Mouse (Mus musculus) thymus, postnatal 0 days (tissue): ENCODE measurements around the gene Ces2c. TPM values are rescaled to one million over a fixed set of nuclear protein-coding genes. Genes with fewer than 3 reads are reported as not detected.
"Not testable (repeated sequence)": the region's sequence is repeated elsewhere in the genome, so short reads cannot be mapped to it uniquely, and the experiment has no call there.

Experiments
- DNase-seq: peaks from one replicate; pipeline ENCODE4 v3.0.0-alpha.2; 2015; ENCODE audit warnings: low spot score
- polyA plus RNA-seq: library from polyadenylated mRNA; unstranded; fragments of >200 nt; fragmentation: Nextera tagmentation; extraction: Ambion mirVana; gene quantifications from 2 replicates; pipeline ENCODE4 v1.2.1, GENCODE M21; 2015

Gene Ces2c
- 0.49 and 0.56 TPM in 2 replicates for polyA plus RNA-seq

DNA sequence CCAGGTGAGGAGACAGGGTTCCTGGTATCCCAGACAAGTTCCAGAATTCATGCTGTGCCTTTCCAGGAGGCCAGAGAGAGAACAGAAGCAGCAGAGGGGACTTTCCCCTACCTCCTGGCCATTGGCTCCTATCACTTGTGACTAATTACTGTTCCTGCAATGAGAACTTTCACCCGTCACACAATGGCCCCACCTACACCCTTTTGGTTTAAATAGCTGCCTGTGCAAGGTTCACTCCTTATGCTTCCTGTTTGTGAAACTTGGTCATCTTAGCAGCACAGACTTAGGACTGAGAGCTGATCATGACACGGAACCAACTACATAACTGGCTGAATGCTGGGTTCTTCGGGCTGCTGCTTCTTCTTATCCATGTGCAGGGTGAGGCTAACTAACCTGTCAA, at the start of gene Ces2c:
TSS of gene Ces2c (plus strand) at position 238 of the 400 bp plus-strand sequence.
- no peak for DNase-seq

DNA sequence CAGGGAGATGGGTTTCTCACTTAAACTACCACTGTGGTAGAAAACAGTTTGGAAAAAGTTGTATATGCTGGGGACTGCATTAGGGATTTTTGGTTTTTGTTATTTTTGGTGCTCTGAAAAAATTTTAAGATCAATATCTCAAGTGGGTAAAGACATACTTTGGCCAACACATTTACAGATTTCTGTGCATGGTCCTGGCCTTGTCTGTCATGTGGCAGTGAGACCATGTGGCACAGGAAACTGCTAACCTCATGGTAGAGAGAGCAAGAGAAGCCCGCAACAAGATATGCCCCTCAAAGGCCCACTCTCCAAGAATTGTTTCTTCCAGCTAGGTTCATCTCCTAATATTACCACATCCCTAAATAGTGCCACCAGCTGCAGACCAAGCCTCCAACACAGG, 47.5 kb upstream of the Ces2c start:
- DNase-seq, result no peak

DNA sequence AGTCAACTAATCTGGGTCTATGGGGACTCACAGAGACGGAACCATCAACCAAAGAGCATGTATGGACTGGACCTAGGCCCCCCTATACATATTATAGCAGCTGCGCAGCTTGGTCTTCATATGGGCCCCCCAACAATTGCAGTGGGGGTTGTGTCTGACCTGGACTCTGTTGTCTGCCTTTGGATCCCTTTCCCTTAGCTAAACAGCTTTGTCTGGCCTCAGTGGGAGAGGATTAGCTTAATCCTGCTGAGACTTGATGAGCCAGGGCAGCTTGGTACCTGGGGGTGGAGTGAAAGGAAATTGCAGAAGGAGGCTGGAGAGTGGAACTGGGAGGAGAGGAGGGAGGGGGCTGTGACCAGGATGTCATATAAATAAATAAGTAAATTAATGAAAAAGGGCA, 40.7 kb upstream of the Ces2c start:
- DNase-seq, result no peak

DNA sequence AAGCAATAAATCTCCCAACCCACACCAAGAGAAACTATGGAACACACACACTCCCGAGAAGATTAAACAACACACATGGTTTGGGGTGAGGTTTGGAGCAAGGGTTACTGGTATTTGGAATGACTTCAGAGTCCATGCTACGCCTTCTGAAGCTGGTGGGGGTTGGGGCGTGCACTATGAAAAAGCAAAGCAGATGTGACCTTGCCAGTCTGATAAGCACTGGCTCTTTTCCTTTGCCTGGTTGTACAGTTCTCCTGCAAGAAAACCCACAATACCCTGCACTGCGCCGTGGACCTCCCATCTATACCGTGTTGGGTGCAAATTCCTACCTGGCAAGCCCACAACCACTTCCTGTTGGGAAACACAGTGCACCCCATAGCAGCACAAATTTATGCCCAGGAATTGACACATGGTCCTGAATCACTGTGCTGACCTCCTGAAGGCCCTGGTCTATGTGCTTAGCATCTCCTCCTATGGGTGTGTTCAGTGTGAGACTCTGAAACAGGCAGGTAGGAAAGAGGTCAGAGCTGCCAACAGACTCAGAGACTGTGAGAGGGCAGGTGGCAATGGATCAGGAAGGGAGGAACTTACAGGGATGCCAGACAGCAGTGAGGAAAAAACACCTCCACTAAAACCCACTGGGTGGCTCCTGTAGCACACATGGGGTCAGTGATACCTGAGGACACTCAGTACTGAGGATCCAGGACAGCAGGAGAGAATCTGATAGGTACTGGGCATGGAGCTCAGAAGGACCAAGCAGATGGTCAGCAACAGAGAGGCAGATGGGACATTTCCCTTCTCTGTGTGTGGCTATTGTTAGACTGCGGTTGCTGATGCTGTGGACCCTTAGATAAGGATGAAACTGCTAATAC, 38.1 kb upstream of the Ces2c start:
- DNase-seq, result no peak

DNA sequence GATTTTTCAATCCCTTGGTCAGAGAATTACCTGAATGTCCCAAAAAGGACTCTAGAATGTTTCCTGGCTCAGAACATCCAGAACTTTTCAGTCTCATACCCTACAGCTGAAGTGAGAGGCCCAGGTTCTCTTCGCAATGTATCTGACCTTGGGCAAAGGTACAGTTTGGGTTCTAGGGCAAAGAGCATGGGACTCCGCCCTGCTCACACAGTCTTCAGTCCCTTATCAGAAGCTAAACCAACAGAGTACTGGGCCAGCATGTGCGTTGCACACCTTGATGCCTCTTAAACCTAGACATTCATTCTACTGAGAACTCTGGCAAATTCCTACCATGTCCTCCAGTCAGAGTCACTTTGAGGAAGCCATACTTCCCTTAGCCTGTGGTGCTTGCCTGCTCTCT, 37.4 kb upstream of the Ces2c start:
- DNase-seq, result no peak

DNA sequence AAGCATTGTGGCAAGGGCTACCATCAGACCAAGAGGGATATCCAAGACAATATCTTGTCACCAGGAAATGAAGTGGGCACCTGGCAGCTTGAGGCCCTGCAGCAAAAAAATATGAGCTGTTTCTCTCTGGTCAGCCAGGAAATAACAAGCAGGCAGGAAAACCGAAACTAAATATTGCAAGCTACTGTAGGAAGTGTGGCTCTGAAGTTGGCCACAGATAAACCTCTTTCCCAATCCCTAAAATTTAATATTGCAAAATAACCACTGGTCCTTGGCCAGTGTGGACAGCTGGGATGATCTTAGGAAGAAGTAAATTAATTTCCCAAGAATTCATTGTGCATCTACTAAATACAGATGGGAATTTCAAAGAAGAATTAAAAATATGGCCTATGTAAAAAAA, 20.0 kb upstream of the Ces2c start:
- DNase-seq, result no peak

DNA sequence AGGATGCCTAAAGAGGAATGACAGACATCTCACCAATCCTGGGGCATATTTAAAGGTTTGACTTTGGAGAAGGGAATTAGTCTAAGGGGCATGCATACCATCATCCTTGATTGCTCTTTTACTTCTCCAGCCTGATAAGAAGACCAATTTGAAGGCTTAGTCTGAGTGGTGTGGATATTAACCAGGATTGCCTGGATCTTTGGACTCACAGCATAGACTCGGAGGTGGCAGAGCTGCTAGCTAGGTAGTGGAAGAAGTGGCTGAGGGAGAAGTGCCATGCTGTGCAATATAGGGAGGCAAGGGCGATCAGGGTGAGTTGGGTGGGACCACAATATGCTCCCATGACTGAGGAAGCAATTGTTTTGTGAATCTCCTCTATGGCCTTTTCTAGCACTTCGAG, 18.6 kb upstream of the Ces2c start:
- no peak for DNase-seq

DNA sequence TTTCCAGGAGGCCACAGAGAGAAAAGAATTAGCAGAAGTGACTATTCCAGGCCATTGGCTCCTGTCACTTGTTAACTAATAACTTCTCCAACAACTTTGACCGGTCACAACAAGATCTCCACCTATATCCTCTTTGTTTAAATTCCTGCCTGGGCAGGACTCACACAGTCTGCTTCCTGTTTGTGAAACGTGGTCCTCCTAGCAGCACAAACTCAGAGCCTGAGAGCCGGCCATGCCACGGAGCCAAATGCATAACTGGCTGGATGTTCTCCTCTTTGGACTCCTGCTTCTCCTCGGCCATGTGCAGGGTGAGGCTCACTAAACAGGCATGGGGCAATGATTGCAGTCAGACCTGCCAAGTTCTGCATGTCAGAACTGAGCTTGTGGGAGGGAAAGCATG, 15.4 kb upstream of the Ces2c start, which contains the start of gene Ces2b:
TSS of gene Ces2b (plus strand) at position 133 of the 400 bp plus-strand sequence.
- DNase-seq, result no peak

DNA sequence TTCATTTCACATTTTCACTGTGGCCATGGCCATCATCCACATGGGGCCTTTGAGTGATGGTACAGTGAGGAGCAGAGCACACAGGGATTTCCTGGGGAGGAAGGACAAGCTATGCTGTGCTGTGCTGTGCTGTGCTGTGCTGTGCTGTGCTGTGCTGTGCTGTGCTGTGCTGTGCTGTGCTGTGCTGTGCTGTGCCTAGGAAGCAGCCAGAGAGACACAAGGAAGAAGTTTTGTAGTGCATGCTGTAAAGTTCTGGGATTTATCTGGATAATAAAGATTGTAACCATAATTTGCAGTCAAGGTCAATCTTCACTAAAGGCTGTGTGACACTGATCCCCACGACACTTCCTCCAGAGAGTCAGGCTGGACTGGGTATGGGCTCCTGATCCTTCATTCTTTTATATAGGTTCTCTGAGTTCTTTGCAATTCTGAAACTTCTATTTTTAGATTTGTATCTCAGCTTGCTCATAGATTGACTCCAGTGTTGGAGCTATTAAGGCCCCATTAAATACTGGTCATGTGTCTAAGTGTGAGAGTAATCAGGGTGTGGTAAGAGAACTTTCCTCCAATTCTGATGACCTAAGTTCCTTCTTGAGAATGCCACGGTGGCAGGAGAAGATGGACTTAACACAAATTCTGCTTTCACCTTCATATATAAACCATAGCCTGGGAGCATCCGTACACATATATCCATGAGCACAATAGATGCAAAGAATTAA, 5.3 kb upstream of the Ces2c start:
- no peak for DNase-seq

DNA sequence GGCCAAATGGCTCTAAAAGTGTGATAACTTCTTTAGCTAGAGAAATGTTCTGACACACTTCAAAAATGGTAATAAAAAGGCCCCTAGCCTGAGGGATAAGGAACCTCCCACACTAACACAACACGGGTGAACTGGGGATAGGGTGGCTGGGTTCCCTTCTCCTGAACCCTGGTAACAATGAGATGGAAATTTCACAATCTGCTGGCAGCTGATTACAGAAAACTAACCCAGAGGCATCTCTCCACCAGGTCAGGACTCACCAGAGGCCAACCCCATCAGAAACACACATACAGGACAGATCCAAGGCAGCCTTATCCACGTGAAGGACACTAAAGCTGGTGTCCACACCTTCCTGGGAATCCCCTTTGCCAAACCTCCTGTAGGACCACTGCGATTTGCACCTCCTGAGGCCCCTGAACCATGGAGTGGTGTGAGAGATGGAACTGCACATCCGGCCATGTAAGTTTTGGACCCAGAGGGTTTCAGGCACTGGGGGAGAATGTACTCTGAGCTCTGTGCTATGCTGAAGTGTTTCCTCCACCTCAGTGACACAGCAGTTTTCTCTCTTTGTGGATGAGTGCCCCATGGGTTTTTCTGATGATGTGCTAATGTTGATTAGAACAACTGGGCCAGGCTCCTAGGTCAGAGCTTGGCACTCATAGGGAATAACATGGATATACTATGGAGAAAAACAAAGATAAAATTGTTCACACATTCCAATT, 1.0 kb downstream of the Ces2c start:
- no peak for DNase-seq

DNA sequence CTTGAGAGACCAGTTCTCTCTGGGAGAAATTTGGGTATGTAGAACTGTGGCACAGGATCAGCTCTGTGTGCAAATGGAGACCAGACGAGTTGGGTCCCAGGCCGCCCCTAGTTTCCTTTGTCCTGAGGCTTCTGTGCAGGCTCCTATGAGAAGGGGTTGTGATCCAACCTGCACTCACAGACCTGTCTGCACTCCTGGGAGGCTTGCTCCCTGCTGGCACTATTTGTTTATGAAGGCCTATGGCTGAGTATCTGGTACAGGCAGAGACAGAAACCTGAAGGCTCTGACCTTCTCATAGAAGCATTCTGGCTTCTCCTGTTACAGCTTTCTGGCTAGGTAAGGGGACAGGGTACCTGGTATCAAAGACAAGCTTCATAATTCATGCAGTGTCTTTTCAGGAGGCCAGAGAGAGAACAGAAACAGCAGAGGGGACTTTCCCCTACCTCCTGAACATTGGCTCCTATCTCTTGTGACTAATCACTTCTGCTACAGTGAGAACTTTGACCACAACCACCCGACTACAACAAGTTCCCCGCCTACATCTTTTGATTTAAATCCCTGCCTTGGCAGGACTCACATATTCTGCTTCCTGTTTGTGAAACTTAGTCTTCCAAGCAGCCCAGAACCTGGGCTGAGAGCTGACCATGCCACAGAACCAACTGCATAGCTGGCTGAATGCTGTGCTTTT, 20.1 kb downstream of the Ces2c start:
- DNase-seq, result not testable (repeated sequence)

DNA sequence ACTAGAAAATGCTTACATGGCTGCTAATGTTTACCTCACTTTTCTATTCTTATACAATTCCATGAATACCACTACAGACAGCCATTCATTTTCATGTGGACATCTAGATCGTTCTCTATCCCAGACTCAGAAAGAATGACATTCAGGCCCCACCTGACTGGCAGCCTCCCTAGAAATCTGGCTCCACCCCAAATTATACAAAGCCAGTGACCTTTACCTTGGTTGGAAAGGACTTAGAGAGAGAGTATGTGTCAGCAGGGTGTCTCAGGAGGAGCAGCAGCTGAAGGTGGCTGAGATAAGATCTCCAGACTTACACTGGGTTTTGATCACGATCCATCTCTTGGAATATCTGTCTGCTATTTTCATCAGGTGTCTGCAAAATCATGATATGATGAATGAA, 22.0 kb downstream of the Ces2c start:
- DNase-seq, result not testable (repeated sequence)

DNA sequence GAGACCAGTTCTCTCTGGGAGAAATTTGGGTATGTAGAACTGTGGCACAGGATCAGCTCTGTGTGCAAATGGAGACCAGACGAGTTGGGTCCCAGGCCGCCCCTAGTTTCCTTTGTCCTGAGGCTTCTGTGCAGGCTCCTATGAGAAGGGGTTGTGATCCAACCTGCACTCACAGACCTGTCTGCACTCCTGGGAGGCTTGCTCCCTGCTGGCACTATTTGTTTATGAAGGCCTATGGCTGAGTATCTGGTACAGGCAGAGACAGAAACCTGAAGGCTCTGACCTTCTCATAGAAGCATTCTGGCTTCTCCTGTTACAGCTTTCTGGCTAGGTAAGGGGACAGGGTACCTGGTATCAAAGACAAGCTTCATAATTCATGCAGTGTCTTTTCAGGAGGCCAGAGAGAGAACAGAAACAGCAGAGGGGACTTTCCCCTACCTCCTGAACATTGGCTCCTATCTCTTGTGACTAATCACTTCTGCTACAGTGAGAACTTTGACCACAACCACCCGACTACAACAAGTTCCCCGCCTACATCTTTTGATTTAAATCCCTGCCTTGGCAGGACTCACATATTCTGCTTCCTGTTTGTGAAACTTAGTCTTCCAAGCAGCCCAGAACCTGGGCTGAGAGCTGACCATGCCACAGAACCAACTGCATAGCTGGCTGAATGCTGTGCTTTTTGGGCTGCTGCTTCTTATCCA, 39.5 kb downstream of the Ces2c start:
- DNase-seq, result not testable (repeated sequence)

DNA sequence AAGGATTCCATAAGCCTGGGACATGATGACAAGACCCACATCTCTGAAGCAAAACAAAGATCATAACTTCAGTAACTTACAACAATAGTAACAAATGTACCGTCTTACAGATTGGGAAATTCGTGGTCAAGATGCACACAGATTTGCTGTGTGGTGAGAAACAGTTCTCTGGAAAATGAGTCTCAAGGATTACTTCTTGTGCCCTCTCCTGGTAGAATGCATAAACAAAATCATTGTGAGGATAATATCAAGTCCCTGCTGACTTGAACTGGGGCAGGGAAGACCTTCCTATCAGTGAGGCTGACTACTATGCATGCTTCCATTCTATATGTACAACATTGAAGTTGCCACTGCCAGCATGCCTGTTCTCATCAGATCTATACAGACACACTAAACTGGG, 54.9 kb downstream of the Ces2c start:
- no peak for DNase-seq

Other genes starting within 250 kb of the Ces2c start
- gene Cdh16, start 222.7 kb upstream of the Ces2c start, polyA plus RNA-seq, result 0.17 and 0.23 TPM in 2 replicates
- 12.1 and 13.3 TPM in 2 replicates for gene Rrad, start 215.7 kb upstream of the Ces2c start, polyA plus RNA-seq
- gene Ciao2b, start 205.1 kb upstream of the Ces2c start, polyA plus RNA-seq, result 106 and 115 TPM in 2 replicates
- 0.12 and 0.15 TPM in 2 replicates for gene Ces2a, start 113.1 kb upstream of the Ces2c start, polyA plus RNA-seq
- 0.26 TPM in 1 of 2 replicates, not detected in the other for gene Ces2b, start 15.5 kb upstream of the Ces2c start, polyA plus RNA-seq
- gene Ces2e, start 79.2 kb downstream of the Ces2c start, polyA plus RNA-seq, result 0.13 and 0.35 TPM in 2 replicates
- gene Ces2f, start 100.3 kb downstream of the Ces2c start, polyA plus RNA-seq, result 0.09 and 0.41 TPM in 2 replicates
- gene Ces2g, start 114.7 kb downstream of the Ces2c start, polyA plus RNA-seq, result 0.68 and 1.0 TPM in 2 replicates
- gene Ces2h, start 153.8 kb downstream of the Ces2c start, polyA plus RNA-seq, result not detected in 2 replicates
- 0.07 TPM in 1 of 2 replicates, not detected in the other for gene Ces3a, start 201.5 kb downstream of the Ces2c start, polyA plus RNA-seq
- gene Ces3b, start 236.7 kb downstream of the Ces2c start, polyA plus RNA-seq, result not detected in 2 replicates